Mouse (Mus musculus): ENCODE measurements around the gene Cdc42ep4. TPM values are rescaled to one million over a fixed set of nuclear protein-coding genes. Genes with fewer than 3 reads are reported as not detected.

Gene Cdc42ep4
- 67.5 and 71.7 TPM in 2 replicates for polyA plus RNA-seq (2015; fragmentation: Nextera tagmentation; extraction: Ambion mirVana)

- Histone ChIP-seq H3K27me3 (no peaks in the 10 kb centered on the region), H3K27ac (replicated peaks) (peak within 1 kb of the TSS; percentile 95), H3K4me2 (peak within 1 kb of the TSS; percentile 75), H3K4me1 (replicated peaks) (peaks cover 38% of the 10 kb centered on the region), H3K4me3 (peak within 1 kb of the TSS; percentile 85), H3K9ac (peak within 1 kb of the TSS; percentile 93), H3K9me3 (no peaks in the 10 kb centered on the region), H3K36me3 (no peaks in the 10 kb centered on the region)
- peak; percentile 90 for ATAC-seq (ENCODE audit: low FRiP score, low read depth)
- under 1% methylated on average over 43 of the region's 44 CpGs for WGBS
Observed at GRCm38 (mm10) chr11:113751484-113752084, at the start of gene Cdc42ep4. TSS of gene Cdc42ep4 (minus strand) at chr11:113751881.

- H3K27ac ChIP-seq (replicated peaks) = no peak overlapping the region
- peaks cover 23% of the 10 kb centered on the region for H3K4me1 ChIP-seq (replicated peaks)
- no peak overlapping the region for H3K9ac ChIP-seq
- H3K4me2 ChIP-seq = no peak overlapping the region
- no peaks in the 10 kb centered on the region for H3K27me3 ChIP-seq
- no peaks in the 10 kb centered on the region for H3K9me3 ChIP-seq
- H3K4me3 ChIP-seq = no peak overlapping the region
- WGBS = 94% methylated on average over 12 of the region's 12 CpGs
- no peak for ATAC-seq (ENCODE audit: low FRiP score, low read depth)
- no peaks in the 10 kb centered on the region for H3K36me3 ChIP-seq
Observed at GRCm38 (mm10) chr11:113800026-113800425, 48.3 kb upstream of the Cdc42ep4 start.

GRCm38 (mm10) chr11:113799041-113799447 is 47.4 kb upstream of the Cdc42ep4 start:
- ATAC-seq (ENCODE audit: low FRiP score, low read depth) = no peak
- H3K27ac ChIP-seq (replicated peaks) = no peak overlapping the region
- 24% methylated on average over 14 of the region's 14 CpGs for WGBS
- no peaks in the 10 kb centered on the region for H3K27me3 ChIP-seq
- H3K4me2 ChIP-seq = no peak overlapping the region
- H3K4me3 ChIP-seq = no peak overlapping the region
- H3K36me3 ChIP-seq = no peaks in the 10 kb centered on the region
- no peaks in the 10 kb centered on the region for H3K9me3 ChIP-seq
- peaks cover 23% of the 10 kb centered on the region for H3K4me1 ChIP-seq (replicated peaks)
- no peak overlapping the region for H3K9ac ChIP-seq

- H3K9me3 ChIP-seq = no peaks in the 10 kb centered on the region
- 0 out of 2 replicates have a peak, but pooled peaks have one; percentile 44 for ATAC-seq (ENCODE audit: low FRiP score, low read depth)
- H3K36me3 ChIP-seq = 0 out of 2 replicates have a peak, but pooled peaks cover under 1% of the 10 kb centered on the region
- H3K4me2 ChIP-seq = no peak overlapping the region
- no peak overlapping the region for H3K4me3 ChIP-seq
- no peak overlapping the region for H3K9ac ChIP-seq
- no peaks in the 10 kb centered on the region for H3K27me3 ChIP-seq
- H3K27ac ChIP-seq (replicated peaks) = peak overlapping the region; percentile 23; the same call in 1 of the 2 replicates
- peaks cover 23% of the 10 kb centered on the region for H3K4me1 ChIP-seq (replicated peaks)
- WGBS = 47% methylated on average over 6 of the region's 6 CpGs
Observed at GRCm38 (mm10) chr11:113798011-113798410, 46.3 kb upstream of the Cdc42ep4 start.

- WGBS = 57% methylated on average over 19 of the region's 19 CpGs
- Histone ChIP-seq H3K27ac (replicated peaks) (peak overlapping the region; percentile 23; the same call in 1 of the 2 replicates), H3K9me3 (no peaks in the 10 kb centered on the region), H3K9ac (no peak overlapping the region), H3K36me3 (0 out of 2 replicates have a peak, but pooled peaks cover 5% of the 10 kb centered on the region), H3K4me2 (no peak overlapping the region), H3K27me3 (no peaks in the 10 kb centered on the region), H3K4me1 (replicated peaks) (peaks cover 23% of the 10 kb centered on the region), H3K4me3 (no peak overlapping the region)
- no peak for ATAC-seq (ENCODE audit: low FRiP score, low read depth)
Observed at GRCm38 (mm10) chr11:113797014-113797983, 45.6 kb upstream of the Cdc42ep4 start.

GRCm38 (mm10) chr11:113795846-113796245 is 44.2 kb upstream of the Cdc42ep4 start:
- no peaks in the 10 kb centered on the region for H3K9me3 ChIP-seq

GRCm38 (mm10) chr11:113791357-113792215 is 39.9 kb upstream of the Cdc42ep4 start:
- Histone ChIP-seq H3K27me3 (no peaks in the 10 kb centered on the region), H3K9ac (no peak overlapping the region), H3K9me3 (no peaks in the 10 kb centered on the region), H3K4me2 (no peak overlapping the region), H3K4me1 (replicated peaks) (peaks cover 2% of the 10 kb centered on the region; the same call in 1 of the 2 replicates), H3K27ac (replicated peaks) (peak overlapping the region; percentile 58), H3K36me3 (0 out of 2 replicates have a peak, but pooled peaks cover 5% of the 10 kb centered on the region), H3K4me3 (no peak overlapping the region)
- peak; percentile 80 for ATAC-seq (ENCODE audit: low FRiP score, low read depth)
- 37% methylated on average over 16 of the region's 16 CpGs for WGBS

More at GRCm38 (mm10) chr11:113795846-113796245, 44.2 kb upstream of the Cdc42ep4 start:
- no peak for ATAC-seq (ENCODE audit: low FRiP score, low read depth)
- Histone ChIP-seq H3K27me3 (no peaks in the 10 kb centered on the region), H3K4me2 (no peak overlapping the region), H3K27ac (replicated peaks) (no peak overlapping the region), H3K4me3 (no peak overlapping the region), H3K4me1 (replicated peaks) (peaks cover 23% of the 10 kb centered on the region), H3K36me3 (0 out of 2 replicates have a peak, but pooled peaks cover 5% of the 10 kb centered on the region), H3K9ac (no peak overlapping the region)
- 74% methylated on average over 12 of the region's 12 CpGs for WGBS

- no peak overlapping the region for H3K9ac ChIP-seq
- peaks cover 26% of the 10 kb centered on the region for H3K4me1 ChIP-seq (replicated peaks)
- no peak overlapping the region for H3K27ac ChIP-seq (replicated peaks)
- 0 out of 2 replicates have a peak, but pooled peaks cover 5% of the 10 kb centered on the region for H3K36me3 ChIP-seq
- H3K9me3 ChIP-seq = no peaks in the 10 kb centered on the region
- no peak overlapping the region for H3K4me2 ChIP-seq
- no peak for ATAC-seq (ENCODE audit: low FRiP score, low read depth)
- 15% methylated on average over 1 of the region's 1 CpGs for WGBS
- no peaks in the 10 kb centered on the region for H3K27me3 ChIP-seq
- H3K4me3 ChIP-seq = no peak overlapping the region
Observed at GRCm38 (mm10) chr11:113789101-113789500, 37.4 kb upstream of the Cdc42ep4 start.

- Histone ChIP-seq H3K9me3 (no peaks in the 10 kb centered on the region), H3K36me3 (0 out of 2 replicates have a peak, but pooled peaks cover 5% of the 10 kb centered on the region), H3K4me1 (replicated peaks) (peaks cover 26% of the 10 kb centered on the region), H3K4me3 (no peak overlapping the region), H3K4me2 (no peak overlapping the region), H3K27me3 (no peaks in the 10 kb centered on the region), H3K9ac (no peak overlapping the region), H3K27ac (replicated peaks) (no peak overlapping the region)
- ATAC-seq (ENCODE audit: low FRiP score, low read depth) = no peak
- 82% methylated on average over 2 of the region's 2 CpGs for WGBS
Observed at GRCm38 (mm10) chr11:113788183-113788789, 36.6 kb upstream of the Cdc42ep4 start.

GRCm38 (mm10) chr11:113787432-113788182 is 35.9 kb upstream of the Cdc42ep4 start:
- Histone ChIP-seq H3K27me3 (no peaks in the 10 kb centered on the region), H3K4me3 (no peak overlapping the region), H3K9me3 (no peaks in the 10 kb centered on the region), H3K9ac (no peak overlapping the region), H3K4me1 (replicated peaks) (peaks cover 26% of the 10 kb centered on the region), H3K4me2 (no peak overlapping the region), H3K27ac (replicated peaks) (no peak overlapping the region), H3K36me3 (0 out of 2 replicates have a peak, but pooled peaks cover under 1% of the 10 kb centered on the region)
- WGBS = 72% methylated on average over 13 of the region's 13 CpGs
- no peak for ATAC-seq (ENCODE audit: low FRiP score, low read depth)
